Mouse (Mus musculus): ENCODE measurements at regions not wholly inside any gene's neighbourhood (a gene's known extent, or its start where the extent isn't known, plus 50 kb on each side); places are given as distances from the start of the nearest gene placed in this dataset.

GRCm38 (mm10) chr15:51502742-51503270, 2381.9 kb upstream of the Gm7489 start:
- no peak for TF ChIP-seq CTCF (IDR thresholded peaks at IDR 0.05; ENCODE audit: extremely low read depth, insufficient read length, insufficient replicate concordance, low read depth, low read length)
- TF ChIP-seq POLR2A (IDR thresholded peaks at IDR 0.05; ENCODE audit: low read depth, low read length) = no peak

Data from small intestine, adult 2 months (tissue).